Mouse (Mus musculus) small intestine, adult 2 months (tissue): Measurements from ENCODE around the gene Rarres2.

Experiments used
- CTCF ChIP-seq: fragments of 200-500 bp; IDR thresholded peaks from 2 replicates; pipeline ENCODE4 v1.5.1; 2012; ENCODE audit warnings: low read depth, mild to moderate bottlenecking, control low read depth, inconsistent platforms, low read length, moderate library complexity, mixed read lengths; ENCODE audit not compliant: insufficient replicate concordance, insufficient read length; ENCODE audit errors: extremely low read depth
- POLR2A ChIP-seq: fragments of 200-500 bp; IDR thresholded peaks from 2 replicates; pipeline ENCODE4 v1.6.1; 2012; ENCODE audit warnings: low read depth, mild to moderate bottlenecking, control low read depth, inconsistent platforms, low read length, moderate library complexity

DNA sequence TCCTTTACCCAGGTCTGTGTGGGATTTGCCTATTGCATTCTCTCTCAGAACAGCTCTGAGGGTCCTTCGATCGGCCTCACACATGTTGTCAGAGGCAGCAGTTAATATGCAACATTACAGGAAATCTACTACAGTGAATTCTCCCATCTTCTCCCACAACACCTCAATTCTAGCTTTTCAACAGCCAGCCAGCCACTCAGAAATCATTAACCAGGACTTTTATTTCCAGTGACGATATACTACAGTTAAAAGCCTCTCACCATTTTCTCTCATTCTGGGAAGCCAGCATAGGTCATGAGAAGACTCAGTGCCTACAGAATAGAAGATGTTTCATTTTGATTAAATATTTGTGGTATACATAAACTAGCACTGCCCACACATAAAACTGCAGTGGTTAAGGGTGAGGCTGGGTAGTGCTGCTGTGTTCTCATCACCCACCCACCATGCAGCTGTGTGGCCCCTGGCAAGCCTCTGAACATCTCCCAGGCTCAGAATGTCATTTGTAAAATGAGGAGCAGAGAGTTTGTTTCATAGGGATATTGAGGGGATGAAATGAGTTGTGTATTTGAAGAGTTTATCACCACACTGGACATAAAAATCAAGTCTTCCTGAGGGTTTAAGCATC lies 18.7 kb upstream of the Rarres2 start:
- TF ChIP-seq CTCF (no peak), POLR2A (no peak)
